Mouse (Mus musculus) T-helper 2 cell (primary cell): ENCODE measurements at regions not wholly inside any gene's neighbourhood (a gene's known extent, or its start where the extent isn't known, plus 50 kb on each side); places are given as distances from the start of the nearest gene placed in this dataset.

ENCODE experiments used
- in situ Hi-C: fragments of 300-600 bp; cut with MboI, MseI; formaldehyde crosslinking; loops from one replicate; pipeline ENCODE4 v1.15.1; 2025; ENCODE audit warnings: high pct_unique_total_duplicates

DNA sequence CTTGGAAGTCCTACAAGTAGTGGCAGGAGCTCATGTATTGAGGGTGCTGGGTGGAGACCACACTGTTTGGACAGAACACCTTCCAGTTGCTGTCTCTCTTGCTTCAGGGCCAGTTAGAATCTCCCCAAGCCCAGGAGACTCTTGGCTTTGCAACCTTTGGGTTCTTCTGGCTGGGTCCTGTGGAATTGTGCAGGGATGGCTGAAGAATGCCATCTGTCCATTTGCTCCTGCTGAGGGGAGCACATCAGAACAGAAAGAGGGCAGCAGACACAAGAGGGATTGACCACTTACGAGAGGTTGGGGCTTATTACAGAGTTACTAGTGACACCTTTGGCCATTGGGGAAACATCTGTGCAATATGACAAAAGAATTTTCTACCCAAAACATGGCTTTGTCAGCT is 145.1 kb downstream of the Rps24 start:
- in situ Hi-C loops, result loop anchor here (5.0 to 25.0 kb wide), 2 partner anchors 50 to 955 kb away; no protein-coding TSS in a partner anchor

GRCm38 (mm10) chr14:24641853-24642252 is 154.9 kb downstream of the Rps24 start:
- in situ Hi-C loops, result loop anchor here (25.0 kb wide), 1 partner anchor 945 kb away; no protein-coding TSS in a partner anchor

GRCm38 (mm10) chr14:24644117-24644808 is 157.3 kb downstream of the Rps24 start:
- in situ Hi-C loops, result loop anchor here (25.0 kb wide), 1 partner anchor 943 kb away; no protein-coding TSS in a partner anchor

DNA sequence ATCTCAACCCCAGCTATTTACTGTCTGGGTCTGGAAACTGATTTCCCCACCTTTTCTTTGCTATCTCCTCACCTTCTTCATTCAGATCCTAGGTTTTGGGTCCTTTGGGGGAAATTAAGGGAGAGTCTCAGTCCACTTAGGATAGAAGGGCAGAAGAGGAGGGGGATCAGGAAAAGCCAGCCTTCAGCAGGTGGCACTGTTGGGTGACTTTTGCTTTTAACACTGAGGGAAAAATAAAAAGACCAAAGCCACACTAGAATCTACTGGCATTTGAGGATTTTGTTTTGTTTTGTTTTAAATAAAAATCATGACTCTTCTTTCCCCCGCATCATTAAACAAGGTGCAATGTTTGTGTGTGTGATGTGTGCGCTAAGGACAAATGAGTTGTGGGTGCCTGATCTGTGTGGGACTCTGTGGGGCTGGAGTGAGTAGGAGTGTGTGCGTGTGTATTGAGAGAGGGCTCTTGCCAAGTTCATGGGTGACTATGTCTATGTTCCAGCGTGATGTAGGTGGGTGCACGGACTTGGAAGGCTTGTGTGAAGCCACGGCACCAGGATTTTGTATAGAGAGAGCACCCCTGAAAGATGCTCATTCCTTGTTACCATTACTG is 159.4 kb downstream of the Rps24 start:
- in situ Hi-C loops, result loop anchor here (25.0 kb wide), 1 partner anchor 941 kb away; no protein-coding TSS in a partner anchor

DNA sequence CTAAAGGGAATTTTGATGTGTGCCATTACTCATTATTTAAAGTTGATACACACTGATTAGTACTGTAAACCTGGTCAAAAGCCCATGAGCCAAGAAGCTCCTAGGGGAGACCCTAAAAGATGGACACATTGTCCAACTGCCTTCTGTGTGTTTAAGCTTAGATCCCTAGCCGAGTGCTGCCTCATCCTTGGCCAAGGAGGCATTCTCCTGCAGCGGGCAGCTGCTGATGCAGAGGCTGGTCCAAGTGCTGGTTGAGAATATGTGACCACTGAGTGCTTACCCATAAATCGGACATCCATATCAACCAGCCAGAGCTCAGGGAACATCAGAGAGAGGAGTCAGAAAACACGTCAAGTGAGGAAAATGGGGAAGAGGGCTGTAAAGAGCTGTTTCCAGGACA is 160.8 kb downstream of the Rps24 start:
- in situ Hi-C loops, result loop anchor here (25.0 kb wide), 1 partner anchor 940 kb away; no protein-coding TSS in a partner anchor

- in situ Hi-C loops, result loop anchor here (10.0 kb wide), 1 partner anchor 254 kb away; no protein-coding TSS in a partner anchor
These were observed 163.4 kb downstream of the Rps24 start for GRCm38 (mm10) chr14:24650195-24650901.

DNA sequence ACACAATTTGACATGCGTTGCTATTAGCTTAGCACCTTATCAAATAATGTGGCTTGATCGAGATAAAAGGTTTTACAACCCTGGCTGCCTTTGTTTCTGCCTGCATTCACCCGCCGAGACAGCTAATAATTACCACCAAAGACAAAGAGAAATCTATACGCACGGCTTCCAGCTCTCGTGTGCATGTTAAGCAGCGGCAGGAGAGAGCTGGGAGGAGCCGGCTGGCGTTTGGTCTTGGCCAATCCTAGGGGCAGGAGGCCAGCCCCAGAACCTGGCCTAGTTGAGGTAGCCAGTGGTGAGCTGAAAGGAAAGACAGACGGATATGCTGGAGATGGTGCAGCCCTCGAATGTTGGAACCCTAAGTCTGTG is 164.0 kb downstream of the Rps24 start:
- in situ Hi-C loops, result loop anchor here (10.0 kb wide), 1 partner anchor 254 kb away; no protein-coding TSS in a partner anchor

DNA sequence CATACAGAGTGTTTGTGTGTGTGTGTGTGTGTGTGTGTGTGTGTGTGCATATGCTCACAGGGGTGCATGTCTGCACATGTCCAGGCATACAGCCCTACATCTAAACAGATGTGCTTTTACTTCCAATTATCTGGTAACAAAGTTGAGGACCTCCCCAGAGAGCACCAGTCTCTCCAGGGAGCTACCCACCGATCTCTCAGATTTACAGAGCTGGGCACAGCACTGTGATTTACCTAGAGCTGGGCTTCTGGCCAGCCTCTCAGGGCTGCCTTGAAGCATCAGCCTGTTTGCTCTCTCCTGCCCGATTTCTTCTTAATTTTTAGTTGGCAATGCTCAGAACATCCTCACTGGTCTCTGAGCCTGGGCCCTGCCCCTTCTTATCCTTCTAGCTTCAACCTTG is 165.7 kb downstream of the Rps24 start:
- in situ Hi-C loops, result loop anchor here (10.0 kb wide), 1 partner anchor 252 kb away; no protein-coding TSS in a partner anchor

GRCm38 (mm10) chr14:24655580-24655979 is 168.7 kb downstream of the Rps24 start:
- in situ Hi-C loops, result loop anchor here (10.0 kb wide), 1 partner anchor 249 kb away; no protein-coding TSS in a partner anchor

DNA sequence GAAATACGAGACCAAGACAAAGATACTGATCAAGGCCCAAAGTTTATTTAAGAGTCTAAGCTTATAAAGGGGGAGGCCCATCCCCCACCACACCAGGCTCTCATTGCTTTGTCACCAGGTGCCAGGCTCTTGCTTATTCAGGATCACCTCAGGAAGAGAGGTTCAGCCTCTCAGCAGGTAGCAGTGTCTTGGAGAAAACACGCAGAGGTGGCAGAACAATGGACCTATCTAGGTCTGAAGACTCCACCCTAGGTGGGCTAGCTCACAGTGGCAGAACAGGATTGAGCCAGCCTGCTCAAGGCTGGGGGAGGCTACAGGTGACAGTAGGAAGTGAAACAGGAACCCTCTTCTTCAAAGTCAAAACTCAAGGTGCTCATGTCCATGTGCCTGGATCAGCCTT is 174.9 kb downstream of the Rps24 start:
- in situ Hi-C loops, result loop anchor here (5.0 kb wide), 1 partner anchor 56 kb away; no protein-coding TSS in a partner anchor

DNA sequence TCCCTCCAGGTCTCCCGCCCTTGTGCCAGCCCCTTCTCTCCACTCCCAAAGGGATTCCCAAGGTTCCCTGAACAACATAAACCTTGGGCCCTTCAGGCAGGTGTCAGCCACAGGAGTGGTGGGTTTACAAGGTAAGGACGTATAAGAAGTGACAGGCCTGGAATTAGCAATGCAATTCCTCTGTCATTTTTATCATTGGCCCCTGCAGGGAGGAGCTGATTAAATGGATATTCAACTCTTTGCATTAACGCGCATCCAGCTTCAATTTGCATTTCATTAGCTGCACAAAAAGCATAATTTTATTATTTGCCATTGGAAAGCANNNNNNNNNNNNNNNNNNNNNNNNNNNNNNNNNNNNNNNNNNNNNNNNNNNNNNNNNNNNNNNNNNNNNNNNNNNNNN is 178.3 kb downstream of the Rps24 start:
- in situ Hi-C loops, result no loop called here
